Mouse (Mus musculus) midbrain, embryonic 10.5 days (tissue): ENCODE data around the gene Men1. TPM values are rescaled to one million over a fixed set of nuclear protein-coding genes. Genes with fewer than 3 reads are reported as not detected.
"Not testable (repeated sequence)": the region's sequence is repeated elsewhere in the genome, so short reads cannot be mapped to it uniquely, and the experiment has no call there.

Experiments
- DNase-seq: peaks from one replicate; pipeline ENCODE4 v3.0.0-alpha.2; 2017; ENCODE audit warnings: low spot score
- H3K27ac ChIP-seq: fragments of 300-500 bp; sonication (generic); replicated peaks from 2 replicates; pipeline ENCODE4 v1.5.1; 2016; ENCODE audit warnings: mild to moderate bottlenecking
- H3K27me3 ChIP-seq: fragments of 300-500 bp; sonication (generic); 2 replicates; pipeline ENCODE4 v1.6.1; 2016; ENCODE audit warnings: low read depth, mild to moderate bottlenecking; ENCODE audit not compliant: poor library complexity, severe bottlenecking
- H3K36me3 ChIP-seq: fragments of 300-500 bp; sonication (generic); 2 replicates; pipeline ENCODE4 v1.6.1; 2016; ENCODE audit warnings: mild to moderate bottlenecking, moderate library complexity
- H3K4me1 ChIP-seq: fragments of 300-500 bp; sonication (generic); 2 replicates; pipeline ENCODE4 v1.6.1; 2016
- H3K4me3 ChIP-seq: fragments of 300-500 bp; sonication (generic); 2 replicates; pipeline ENCODE4 v1.5.1; 2016; ENCODE audit warnings: mild to moderate bottlenecking, moderate library complexity
- H3K9me3 ChIP-seq: fragments of 300-500 bp; sonication (generic); replicated peaks from 2 replicates; pipeline ENCODE4 v1.6.1; 2016; ENCODE audit warnings: mild to moderate bottlenecking
- WGBS: fragments of 180-500 bp; shearing (Covaris S2); methylation state at CpG from one replicate; pipeline ENCODE4 v1.1.7; 2016; 5-methylcytosine and 5-hydroxymethylcytosine counted together
- polyA plus RNA-seq: library from polyadenylated mRNA; unstranded; fragments of >200 nt; fragmentation: Nextera tagmentation; extraction: Ambion mirVana; gene quantifications from 2 replicates; pipeline ENCODE4 v1.2.1, GENCODE M21; 2016

The Men1 gene
- polyA plus RNA-seq, 1 experiment from 2014 or later, result 128 TPM

DNA sequence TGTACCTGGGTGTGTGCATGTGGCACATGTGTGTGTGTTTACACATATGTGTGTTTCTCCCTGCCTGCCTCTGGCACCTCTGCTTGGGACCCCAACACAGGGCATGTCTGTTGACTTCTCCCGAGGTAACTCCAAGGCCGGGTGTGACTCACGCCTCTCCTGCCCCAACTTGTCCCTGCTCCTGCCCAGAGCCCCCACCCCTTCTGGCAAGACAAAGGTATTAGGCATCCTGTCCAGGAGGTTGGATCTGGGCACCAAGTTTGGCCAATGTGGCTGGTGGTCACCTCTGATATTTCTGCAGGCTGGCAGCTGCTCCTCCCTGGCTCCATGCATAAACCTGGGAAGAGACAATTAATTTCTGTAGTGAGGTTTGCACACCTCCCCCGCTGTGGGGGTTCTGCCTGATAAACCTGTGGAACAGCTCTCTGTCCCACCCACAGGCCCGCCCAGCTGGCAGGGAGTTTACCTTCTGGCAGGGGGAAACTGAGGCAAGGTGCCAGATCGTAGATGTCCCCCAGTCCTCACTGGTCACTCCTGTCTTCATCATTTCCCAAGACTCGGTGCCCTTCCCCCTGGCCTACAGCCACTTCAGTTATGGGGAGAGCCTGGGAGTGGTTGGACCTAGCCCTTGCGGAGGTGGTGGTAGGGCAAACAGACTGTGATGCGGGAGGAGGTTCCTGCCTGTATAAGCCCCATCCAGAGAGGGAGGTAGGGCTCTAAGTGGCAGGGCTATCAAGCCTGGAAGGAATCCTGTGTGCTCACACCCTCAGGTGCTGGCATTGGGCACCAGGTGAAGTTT lies 26.8 kb upstream of the Men1 start:
- no peaks in the 10 kb centered on the region for H3K9me3 ChIP-seq
- H3K4me1 ChIP-seq, result peaks cover 45% of the 10 kb centered on the region

GRCm38 (mm10) chr19:6310181-6310580 lies 24.6 kb upstream of the Men1 start:
- 91% methylated on average over 5 of the region's 5 CpGs for WGBS
- DNase-seq, result no peak
- Histone ChIP-seq H3K4me3 (no peak overlapping the region), H3K27ac (no peak overlapping the region), H3K36me3 (peaks cover 26% of the 10 kb centered on the region), H3K9me3 (no peaks in the 10 kb centered on the region), H3K4me1 (peaks cover 40% of the 10 kb centered on the region), H3K27me3 (peaks cover 10% of the 10 kb centered on the region)

More for the DNA sequence above, 26.8 kb upstream of the Men1 start:
- 0 out of 2 replicates have a peak overlapping the region, but pooled peaks have one; percentile 0 for H3K4me3 ChIP-seq
- H3K27me3 ChIP-seq, result peaks cover 10% of the 10 kb centered on the region
- no peak for DNase-seq
- H3K36me3 ChIP-seq, result peaks cover 7% of the 10 kb centered on the region; the same call in 1 of the 2 replicates
- 89% methylated on average over 9 of the region's 9 CpGs for WGBS
- H3K27ac ChIP-seq, result no peak overlapping the region

- not testable (repeated sequence) for H3K4me3 ChIP-seq, H3K27ac ChIP-seq, DNase-seq, H3K9me3 ChIP-seq
- peaks cover 42% of the 10 kb centered on the region for H3K36me3 ChIP-seq
- peaks cover 27% of the 10 kb centered on the region for H3K4me1 ChIP-seq
- peaks cover 10% of the 10 kb centered on the region for H3K27me3 ChIP-seq
- 91% methylated on average over 3 of the region's 3 CpGs for WGBS
These were observed 23.0 kb upstream of the Men1 start for GRCm38 (mm10) chr19:6311783-6312182.

DNA sequence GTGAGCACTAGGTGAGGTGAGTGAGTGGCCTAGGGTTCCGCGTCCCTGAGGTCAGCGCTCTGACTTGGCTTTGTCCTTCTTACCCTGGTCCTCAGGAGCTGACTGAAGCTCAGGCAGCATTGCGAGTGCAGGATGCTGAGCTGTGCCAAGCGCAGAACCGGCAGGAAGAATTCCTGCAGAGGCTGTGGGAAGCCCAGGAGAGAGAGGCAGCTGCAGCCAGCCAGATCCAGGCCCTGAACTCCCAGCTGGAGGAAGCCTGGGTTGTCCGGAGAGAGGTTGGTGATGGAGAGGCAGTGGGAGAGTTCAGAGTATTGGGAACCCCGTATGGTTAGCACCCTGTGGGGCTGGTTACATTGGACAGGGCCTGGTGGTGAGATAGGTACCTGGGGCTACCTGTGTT lies 21.0 kb upstream of the Men1 start:
- no peaks in the 10 kb centered on the region for H3K9me3 ChIP-seq
- no peaks in the 10 kb centered on the region for H3K27me3 ChIP-seq
- no peak for DNase-seq
- 92% methylated on average over 8 of the region's 8 CpGs for WGBS
- H3K4me1 ChIP-seq, result peaks cover 9% of the 10 kb centered on the region
- H3K36me3 ChIP-seq, result peaks cover 61% of the 10 kb centered on the region
- no peak overlapping the region for H3K27ac ChIP-seq
- no peak overlapping the region for H3K4me3 ChIP-seq

GRCm38 (mm10) chr19:6314513-6314912 lies 20.3 kb upstream of the Men1 start:
- H3K4me1 ChIP-seq, result peaks cover 1% of the 10 kb centered on the region; the same call in 1 of the 2 replicates
- 89% methylated on average over 8 of the region's 8 CpGs for WGBS
- H3K36me3 ChIP-seq, result peaks cover 65% of the 10 kb centered on the region
- H3K27ac ChIP-seq, result no peak overlapping the region; the same call in 1 of the 2 replicates
- no peaks in the 10 kb centered on the region for H3K9me3 ChIP-seq
- no peaks in the 10 kb centered on the region for H3K27me3 ChIP-seq
- H3K4me3 ChIP-seq, result no peak overlapping the region
- no peak for DNase-seq

DNA sequence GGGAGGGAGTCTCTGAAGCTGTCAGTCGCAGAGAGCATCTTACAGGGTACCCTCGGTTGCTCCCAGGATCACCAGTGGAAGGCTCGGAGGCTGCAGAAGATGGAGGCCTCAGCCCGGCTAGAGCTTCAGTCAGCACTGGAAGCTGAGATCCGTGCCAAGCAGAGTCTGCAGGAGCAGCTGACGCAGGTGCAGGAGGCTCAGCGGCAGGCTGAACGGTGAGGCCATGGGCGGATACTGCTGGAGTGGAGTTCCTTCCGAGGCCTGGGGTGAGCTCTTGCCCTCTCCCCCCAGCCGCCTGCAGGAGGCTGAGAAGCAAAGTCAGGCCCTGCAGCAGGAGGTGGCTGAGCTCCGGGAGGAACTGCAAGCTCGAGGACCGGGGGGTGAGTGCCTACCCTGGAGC lies 19.2 kb upstream of the Men1 start:
- 84% methylated on average over 14 of the region's 14 CpGs for WGBS
- Histone ChIP-seq H3K27ac (no peak overlapping the region), H3K4me3 (no peak overlapping the region), H3K4me1 (no peaks in the 10 kb centered on the region), H3K9me3 (no peaks in the 10 kb centered on the region), H3K27me3 (no peaks in the 10 kb centered on the region), H3K36me3 (peaks cover 69% of the 10 kb centered on the region)
- DNase-seq, result no peak

GRCm38 (mm10) chr19:6318145-6318544 lies 16.6 kb upstream of the Men1 start:
- H3K9me3 ChIP-seq, result no peaks in the 10 kb centered on the region
- WGBS, result 92% methylated on average over 12 of the region's 12 CpGs
- H3K36me3 ChIP-seq, result peaks cover 68% of the 10 kb centered on the region
- H3K27ac ChIP-seq, result no peak overlapping the region
- H3K4me3 ChIP-seq, result no peak overlapping the region
- no peak for DNase-seq
- no peaks in the 10 kb centered on the region for H3K4me1 ChIP-seq
- H3K27me3 ChIP-seq, result no peaks in the 10 kb centered on the region

DNA sequence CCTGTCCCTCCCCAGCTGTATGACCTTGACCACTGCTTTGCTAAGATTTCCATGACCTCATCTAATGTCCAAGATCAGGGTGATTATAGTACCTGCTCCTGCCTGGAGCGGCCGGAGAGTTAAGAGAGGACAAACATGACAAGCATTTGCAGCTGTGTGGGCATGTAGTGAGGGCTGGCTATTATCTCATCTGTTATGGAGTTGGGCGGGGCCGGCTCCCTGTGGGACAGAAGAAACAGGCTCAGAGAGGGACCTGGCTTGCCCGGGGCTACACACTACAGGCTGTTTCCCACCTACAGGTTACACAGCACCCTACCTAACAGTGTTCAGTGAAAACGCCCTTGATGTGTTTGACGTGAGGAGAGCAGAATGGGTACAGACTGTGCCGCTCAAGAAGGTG lies 13.4 kb upstream of the Men1 start:
- no peak overlapping the region for H3K4me3 ChIP-seq
- H3K4me1 ChIP-seq, result no peaks in the 10 kb centered on the region
- H3K36me3 ChIP-seq, result peaks cover 39% of the 10 kb centered on the region
- DNase-seq, result no peak
- H3K27ac ChIP-seq, result no peak overlapping the region
- H3K9me3 ChIP-seq, result no peaks in the 10 kb centered on the region
- no peaks in the 10 kb centered on the region for H3K27me3 ChIP-seq
- WGBS, result 92% methylated on average over 8 of the region's 8 CpGs

- WGBS, result 87% methylated on average over 33 of the region's 33 CpGs
- DNase-seq, result no peak
- H3K27me3 ChIP-seq, result no peaks in the 10 kb centered on the region
- H3K36me3 ChIP-seq, result peaks cover 32% of the 10 kb centered on the region
- H3K9me3 ChIP-seq, result no peaks in the 10 kb centered on the region
- H3K4me3 ChIP-seq, result no peak overlapping the region
- no peaks in the 10 kb centered on the region for H3K4me1 ChIP-seq
- no peak overlapping the region for H3K27ac ChIP-seq
These were observed 12.8 kb upstream of the Men1 start for GRCm38 (mm10) chr19:6321786-6322621.

DNA sequence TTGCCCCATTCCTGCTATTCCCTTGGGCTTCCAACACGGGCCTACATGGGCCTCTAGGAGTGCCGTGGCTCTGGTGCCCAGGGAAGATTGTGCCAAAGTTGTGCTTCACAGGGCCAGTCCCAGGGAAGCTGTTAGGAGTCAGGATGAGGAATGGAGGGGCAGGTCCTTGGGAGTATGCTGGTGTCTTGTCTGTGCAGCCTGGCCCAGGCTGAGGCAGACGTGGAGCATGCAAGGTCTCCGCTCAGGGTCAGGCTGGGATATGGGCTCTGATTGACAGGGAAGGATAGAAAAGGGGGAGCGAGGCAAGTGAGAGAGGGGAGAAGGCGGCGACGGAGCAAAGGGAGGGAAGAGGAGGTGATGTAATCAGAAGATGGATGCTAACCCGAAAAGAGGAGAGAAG lies 10.0 kb upstream of the Men1 start:
- H3K4me1 ChIP-seq, result no peaks in the 10 kb centered on the region
- no peak for DNase-seq
- no peaks in the 10 kb centered on the region for H3K9me3 ChIP-seq
- peaks cover 11% of the 10 kb centered on the region for H3K36me3 ChIP-seq
- 89% methylated on average over 9 of the region's 9 CpGs for WGBS
- no peak overlapping the region for H3K4me3 ChIP-seq
- no peaks in the 10 kb centered on the region for H3K27me3 ChIP-seq
- no peak overlapping the region for H3K27ac ChIP-seq

DNA sequence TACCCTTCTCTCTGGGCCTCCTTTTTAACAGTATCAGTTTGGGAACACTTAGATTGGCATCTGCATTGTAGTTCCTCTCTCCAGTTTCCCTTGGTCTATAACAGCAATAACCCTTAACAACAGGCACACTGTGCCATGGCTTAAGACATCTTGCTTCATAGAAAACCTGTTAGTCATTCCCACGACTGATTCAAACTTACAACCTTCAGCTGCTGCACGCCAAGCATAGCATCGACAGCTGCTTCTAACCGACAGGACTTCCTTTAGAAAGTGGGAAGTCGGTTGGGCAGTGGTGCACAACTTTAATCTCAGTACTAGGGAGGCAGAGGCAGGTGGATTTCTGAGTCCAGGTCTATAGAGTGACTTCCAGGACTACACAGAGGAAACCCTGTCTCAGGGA lies 3.6 kb upstream of the Men1 start:
- 76% methylated on average over 5 of the region's 5 CpGs for WGBS
- Histone ChIP-seq H3K9me3 (no peaks in the 10 kb centered on the region), H3K4me3 (no peak overlapping the region), H3K27me3 (no peaks in the 10 kb centered on the region), H3K27ac (no peak overlapping the region), H3K4me1 (peaks cover 24% of the 10 kb centered on the region), H3K36me3 (no peaks in the 10 kb centered on the region)
- no peak for DNase-seq

DNA sequence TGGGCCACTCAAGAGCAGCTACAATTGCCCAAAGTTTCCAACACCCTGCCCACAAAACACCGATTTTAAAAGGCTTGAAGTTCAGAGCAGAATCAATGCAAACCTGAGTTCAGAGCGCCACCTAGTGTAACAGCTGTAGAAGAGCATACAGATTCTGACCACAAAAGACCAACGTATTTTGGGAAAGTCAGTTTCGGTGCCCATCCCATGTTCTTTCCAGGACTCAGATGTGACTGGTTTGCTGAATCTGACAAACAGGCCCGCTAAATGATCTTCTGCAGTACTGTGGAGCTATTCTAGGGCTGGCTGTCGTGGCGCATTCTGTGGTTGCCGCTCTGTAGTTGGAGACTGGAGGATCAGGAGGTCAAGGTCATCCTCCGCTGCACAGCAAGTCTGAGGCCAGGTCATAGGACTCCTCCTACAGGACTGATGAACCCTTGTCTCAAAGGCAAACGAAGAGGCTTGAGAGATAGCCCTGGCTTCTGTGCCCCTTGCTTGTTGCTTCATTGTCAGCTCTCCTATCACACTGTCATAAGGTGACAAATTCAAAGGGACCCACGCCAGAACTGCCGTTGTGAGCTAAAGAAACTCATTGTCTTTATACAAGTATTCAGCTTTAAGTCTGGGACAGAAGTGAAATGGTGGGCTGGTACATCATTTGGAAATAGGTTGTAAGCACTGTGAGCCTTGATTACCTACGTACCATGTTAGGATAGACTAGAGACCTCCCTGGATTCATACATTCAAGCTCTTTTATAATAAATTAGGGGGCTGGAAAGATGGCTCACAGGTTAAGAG lies 2.9 kb upstream of the Men1 start:
- H3K27ac ChIP-seq, result peak overlapping the region; percentile 79

More for the DNA sequence above, 2.9 kb upstream of the Men1 start:
- WGBS, result 27% methylated on average over 13 of the region's 13 CpGs
- DNase-seq, result peak; percentile 59
- Histone ChIP-seq H3K36me3 (peaks cover 4% of the 10 kb centered on the region), H3K9me3 (no peaks in the 10 kb centered on the region), H3K27me3 (no peaks in the 10 kb centered on the region), H3K4me1 (peaks cover 32% of the 10 kb centered on the region), H3K4me3 (peak overlapping the region; percentile 41)
